Mouse (Mus musculus) cerebellum, adult 9-11 months (tissue): Measurements from ENCODE around the gene Cwc22.
A peak's percentile ranks its signal among the peaks of the same experiment; 100 is the strongest.

Source experiments
- DNase-seq: peaks from one replicate; pipeline ENCODE4 v3.0.0; 2022

Cwc22 gene

GRCm38 (mm10) chr2:77962450-77963193 lies 16.4 kb upstream of the Cwc22 start:
- no peak for DNase-seq

GRCm38 (mm10) chr2:77961256-77961655 lies 15.1 kb upstream of the Cwc22 start:
- DNase-seq, result no peak

GRCm38 (mm10) chr2:77960711-77961110 lies 14.5 kb upstream of the Cwc22 start:
- no peak for DNase-seq

DNA sequence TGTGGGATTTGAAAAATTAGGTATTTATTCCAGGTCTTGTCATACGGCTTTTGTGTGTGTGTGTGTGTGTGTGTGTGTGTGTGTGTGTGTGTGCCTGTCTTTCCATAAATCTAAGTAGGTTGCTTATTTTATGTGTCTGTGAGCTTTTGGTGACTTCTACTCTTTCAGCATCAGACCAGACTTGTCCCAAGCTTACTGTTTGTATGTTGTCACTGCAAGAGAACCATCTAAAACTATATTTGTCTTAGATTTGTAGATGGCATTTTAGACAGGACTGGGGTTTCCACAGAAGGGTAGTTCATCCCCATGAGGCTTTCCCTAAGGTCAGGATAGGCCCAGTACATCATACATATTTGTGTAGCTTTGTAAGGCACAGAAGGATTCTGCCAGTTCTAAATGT lies 13.2 kb upstream of the Cwc22 start:
- no peak for DNase-seq

DNA sequence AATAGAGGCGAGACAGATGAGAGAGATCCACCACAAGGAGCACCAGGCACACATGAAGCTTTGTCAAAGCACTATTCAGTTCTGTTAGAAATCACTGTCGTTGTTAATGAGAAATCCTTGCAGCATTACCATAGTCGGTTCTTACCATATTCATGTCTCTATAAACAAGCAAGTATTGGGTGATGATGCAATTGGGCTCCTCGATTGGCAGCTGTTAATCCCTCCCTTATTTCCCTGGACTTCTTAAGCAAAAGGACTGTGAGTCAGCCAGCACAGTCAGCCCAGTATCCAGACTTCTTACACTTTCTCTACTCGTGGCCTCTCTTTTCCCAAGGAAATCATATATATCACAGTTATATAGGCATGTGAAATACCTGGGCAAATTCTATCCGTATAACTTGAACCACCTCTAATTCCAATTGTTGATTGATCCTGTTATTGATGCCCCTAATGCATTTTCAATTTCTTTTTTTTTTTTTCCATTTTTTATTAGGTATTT lies 5.3 kb upstream of the Cwc22 start:
- DNase-seq, result no peak

DNA sequence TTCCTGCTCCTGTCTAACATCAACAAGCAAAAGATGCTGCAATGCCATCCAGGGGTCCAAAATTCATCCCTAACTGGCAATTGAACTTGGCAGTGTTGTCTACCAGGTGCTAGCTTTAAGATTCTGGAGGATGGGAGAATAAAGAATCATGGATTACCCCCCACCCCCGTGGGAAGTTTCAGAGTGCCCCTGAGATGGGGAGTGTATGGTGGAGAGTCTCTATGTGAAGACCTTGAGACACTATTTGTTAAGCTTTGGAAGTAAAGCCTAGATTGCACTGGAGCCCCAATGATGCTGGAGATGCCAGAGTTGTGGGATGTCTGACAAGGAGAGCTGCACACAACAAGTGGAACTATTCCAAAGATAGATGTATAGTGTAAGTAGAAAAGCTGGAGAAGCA lies 3.9 kb upstream of the Cwc22 start:
- no peak for DNase-seq

DNA sequence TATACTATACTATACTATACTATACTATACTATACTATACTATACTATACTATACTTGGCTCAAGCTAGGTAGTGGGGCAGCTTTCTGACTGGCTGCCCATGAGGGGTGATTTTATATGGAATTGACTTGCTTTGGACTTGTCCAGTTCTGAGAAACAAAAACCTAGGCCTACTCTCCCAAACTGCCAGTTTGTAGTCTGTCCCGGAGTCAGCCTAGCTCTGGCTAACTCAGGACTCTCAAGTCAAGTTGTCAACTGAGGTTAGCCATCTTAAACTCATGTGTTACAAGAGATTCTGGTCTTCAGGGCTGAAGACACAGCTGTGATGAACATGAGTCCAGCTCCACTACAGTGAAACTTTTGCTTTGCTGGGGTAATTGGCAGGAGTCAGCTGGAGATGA lies 3.3 kb upstream of the Cwc22 start:
- DNase-seq, result no peak

- DNase-seq, result no peak
Observed at GRCm38 (mm10) chr2:77948921-77949320, 2.7 kb upstream of the Cwc22 start.

DNA sequence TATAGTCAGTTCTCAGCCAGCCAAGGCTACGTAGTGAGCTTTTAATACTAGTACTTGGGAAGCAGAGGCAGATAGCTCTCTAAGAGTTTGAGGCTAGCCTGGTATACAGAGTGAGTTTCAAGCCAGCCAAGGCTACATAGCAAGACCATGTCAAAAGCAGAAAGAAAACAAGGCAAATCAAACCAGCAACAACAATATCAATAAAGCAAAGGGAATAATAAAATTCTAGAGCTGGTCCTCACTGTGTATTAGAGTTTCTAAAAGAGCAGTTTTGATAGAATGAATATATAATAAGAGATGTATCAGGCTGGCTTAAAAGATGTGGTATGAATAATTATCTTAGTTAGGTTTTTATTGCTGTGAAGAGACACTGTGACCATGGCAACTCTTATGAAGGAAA lies 2.0 kb upstream of the Cwc22 start:
- no peak for DNase-seq

DNA sequence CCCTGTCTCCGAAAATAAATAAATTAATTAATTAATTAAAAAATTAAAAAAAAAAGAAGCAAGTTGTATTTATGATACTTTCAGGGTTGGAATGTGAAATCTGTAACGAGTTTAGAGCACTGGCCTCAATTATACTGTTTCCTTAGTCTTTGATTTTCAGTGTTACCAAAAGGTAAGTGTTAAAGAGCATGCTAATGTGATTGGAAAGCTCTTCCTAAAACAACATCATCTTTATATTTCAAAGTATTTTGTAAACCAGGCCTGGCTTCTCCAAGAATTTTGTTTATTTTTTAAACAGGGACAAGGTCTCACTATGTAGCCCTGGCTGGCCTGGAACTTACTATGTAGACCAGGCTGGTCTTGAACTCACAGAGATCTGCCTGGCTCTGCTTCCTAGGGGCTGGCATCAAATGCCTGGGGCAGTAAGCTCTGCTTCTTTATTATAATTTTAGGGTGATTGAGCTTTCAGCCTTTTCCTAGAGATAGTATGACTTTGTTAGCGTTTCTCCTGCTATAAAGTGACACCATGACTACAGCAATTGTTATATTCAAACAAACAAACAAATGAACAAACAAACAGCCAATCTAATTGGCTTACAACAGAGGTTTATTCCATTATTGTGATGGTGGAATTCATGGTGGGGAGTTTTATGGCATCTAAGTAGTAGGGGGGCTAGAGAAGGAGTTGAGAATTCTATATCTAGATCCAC lies 1.1 kb upstream of the Cwc22 start:
- no peak for DNase-seq

DNA sequence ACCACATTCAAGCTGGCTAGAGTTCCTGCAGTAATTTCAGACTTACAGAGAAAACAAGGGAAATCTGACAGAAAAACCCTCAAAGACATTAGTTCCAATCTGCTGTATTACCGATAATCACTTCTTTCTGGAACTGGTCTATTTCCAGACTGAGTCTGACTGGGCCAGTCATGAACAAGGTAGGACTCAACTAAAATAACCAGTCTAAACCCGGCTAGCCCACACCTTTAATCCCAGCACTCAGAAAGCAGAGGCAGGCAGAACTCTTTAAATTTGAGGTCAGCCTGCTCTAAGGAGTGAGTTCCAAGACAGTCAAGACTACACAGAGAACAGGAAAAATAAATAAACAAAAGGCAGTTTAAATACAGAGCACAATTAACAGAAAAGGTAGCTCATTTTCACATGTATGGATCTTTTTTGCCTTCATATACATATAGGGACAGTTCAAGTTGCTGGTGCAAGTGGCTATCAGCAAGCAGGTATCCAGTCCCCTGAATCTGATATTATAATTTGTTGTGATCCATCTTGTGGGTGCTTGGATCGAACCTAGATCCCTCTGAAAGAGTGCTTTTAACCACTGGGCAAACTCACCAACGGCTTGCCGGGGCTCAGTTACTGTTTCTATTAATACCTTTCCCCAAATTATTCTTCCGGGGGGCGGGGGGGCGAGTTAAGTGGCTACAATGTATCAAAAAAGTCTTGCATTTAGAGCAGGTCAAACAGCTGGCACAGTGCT lies 1.1 kb downstream of the Cwc22 start:
- no peak for DNase-seq

DNA sequence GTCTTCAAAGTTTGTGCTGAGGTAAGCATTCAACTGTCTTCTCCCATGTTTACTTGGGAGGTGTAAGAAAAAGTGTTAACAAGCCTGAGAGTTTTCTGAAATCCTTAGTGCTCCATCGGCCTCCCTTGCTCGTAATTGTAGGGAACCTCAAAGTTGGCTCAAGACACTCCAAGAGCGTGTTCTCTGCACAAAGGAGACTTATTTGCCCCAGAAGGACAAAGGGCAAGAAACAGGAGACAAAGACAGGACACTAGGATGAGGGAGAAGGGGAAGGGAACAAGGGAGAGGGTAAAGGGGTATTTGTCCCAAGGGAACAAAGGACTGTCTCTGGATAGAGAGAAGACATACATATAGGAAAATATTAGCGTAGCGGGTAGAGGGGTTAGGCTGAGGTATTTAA lies 1.9 kb downstream of the Cwc22 start:
- no peak for DNase-seq

GRCm38 (mm10) chr2:77941944-77942343 lies 4.2 kb downstream of the Cwc22 start:
- no peak for DNase-seq

DNA sequence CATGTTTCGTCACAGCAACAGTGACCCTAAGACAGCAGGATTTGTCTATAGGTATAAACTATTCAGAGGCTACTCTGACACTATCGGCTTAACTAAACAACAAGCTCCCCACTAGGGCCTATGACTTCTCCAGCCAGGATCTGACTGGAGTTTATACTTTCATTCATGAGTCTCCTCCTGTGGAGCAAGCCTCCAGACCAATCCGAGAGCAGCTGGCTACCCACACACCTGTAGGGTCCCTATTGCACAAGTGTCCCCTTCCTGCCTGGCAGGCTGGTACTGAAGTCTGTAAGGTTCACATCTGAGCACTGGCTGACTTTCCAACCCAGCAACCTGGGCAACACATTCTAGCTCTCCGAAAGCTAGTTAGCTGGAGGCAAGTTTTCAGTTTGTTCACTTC lies 7.9 kb downstream of the Cwc22 start:
- no peak for DNase-seq

GRCm38 (mm10) chr2:77937818-77938217 lies 8.4 kb downstream of the Cwc22 start:
- no peak for DNase-seq

- DNase-seq, result no peak
Observed at GRCm38 (mm10) chr2:77934138-77934537, 12.0 kb downstream of the Cwc22 start.

GRCm38 (mm10) chr2:77933630-77934029 lies 12.5 kb downstream of the Cwc22 start:
- no peak for DNase-seq

GRCm38 (mm10) chr2:77931958-77932357 lies 14.2 kb downstream of the Cwc22 start:
- no peak for DNase-seq

- DNase-seq, result no peak
Observed at GRCm38 (mm10) chr2:77928352-77928751, 17.8 kb downstream of the Cwc22 start.

GRCm38 (mm10) chr2:77926468-77926867 lies 19.7 kb downstream of the Cwc22 start:
- DNase-seq, result peak; percentile 49

DNA sequence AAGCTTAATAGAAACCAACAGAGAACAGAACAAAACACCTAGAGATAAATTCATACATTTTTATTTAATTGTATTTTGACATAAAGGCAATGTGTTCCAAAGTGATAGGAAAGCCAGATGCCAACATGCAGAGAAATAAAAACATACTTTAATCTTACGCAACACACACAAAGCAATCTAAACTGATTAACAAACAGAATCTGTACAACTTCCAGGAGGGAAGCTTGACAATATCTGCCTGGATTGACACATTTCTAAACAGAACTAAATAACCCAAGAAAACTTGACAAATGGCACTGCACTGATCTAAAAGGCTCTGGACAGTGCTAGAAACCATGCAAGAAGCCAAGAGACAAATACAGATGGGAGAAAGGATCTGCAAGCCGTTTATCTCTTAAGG lies 20.2 kb downstream of the Cwc22 start:
- DNase-seq, result no peak

DNA sequence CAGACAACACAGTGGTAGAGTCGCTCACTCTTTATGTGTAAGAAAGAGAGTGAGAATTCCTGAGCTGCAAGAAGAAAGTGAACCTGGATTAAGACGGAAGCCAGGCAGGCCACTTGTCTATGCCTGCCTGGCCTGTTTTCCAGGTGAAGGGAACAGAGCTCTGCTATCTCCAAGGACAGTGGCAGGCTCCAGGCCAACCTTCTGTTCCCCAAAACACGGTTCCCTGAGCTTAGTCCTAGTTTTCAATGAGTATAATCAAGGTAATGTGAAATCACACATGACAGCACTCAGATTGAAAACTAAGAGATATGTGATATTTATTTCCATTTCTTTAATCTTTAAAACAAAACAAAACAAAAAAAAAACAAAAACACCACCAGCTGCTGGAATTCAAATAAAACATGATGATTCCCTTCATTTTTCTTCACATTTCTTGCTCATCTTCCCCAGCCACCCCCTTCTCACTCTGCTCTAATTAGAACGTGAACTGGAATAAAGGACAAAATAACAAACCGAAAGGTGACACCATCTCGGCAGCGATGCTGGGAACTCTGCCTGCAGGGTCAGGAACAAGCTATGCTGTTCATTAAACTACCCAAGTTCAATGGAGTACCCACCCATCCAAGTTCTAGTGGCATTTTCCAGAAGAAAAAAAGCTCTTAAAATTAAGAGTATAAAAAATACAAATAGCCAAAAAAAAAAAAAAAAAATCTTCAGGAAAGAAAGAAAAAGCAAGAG lies 20.8 kb downstream of the Cwc22 start:
- DNase-seq, result peak; percentile 83

GRCm38 (mm10) chr2:77924003-77924402 lies 22.2 kb downstream of the Cwc22 start:
- DNase-seq, result no peak
